Mouse (Mus musculus): ENCODE measurements around the gene R3hdm2. TPM values are rescaled to one million over a fixed set of nuclear protein-coding genes. Genes with fewer than 3 reads are reported as not detected.

Gene R3hdm2
- polyA plus RNA-seq, 1 experiment, result 110 TPM

- DNase-seq (ENCODE audit: low read depth), result peak; percentile 97
- TF ChIP-seq POLR2A (IDR thresholded peaks at IDR 0.05; ENCODE audit: borderline replicate concordance, extremely low read depth, insufficient read depth, insufficient read length, poor library complexity, severe bottlenecking) (no peak), CTCF (IDR thresholded peaks at IDR 0.05; ENCODE audit: borderline replicate concordance, extremely low read depth, insufficient read depth, insufficient read length) (no peak)
Measured at GRCm38 (mm10) chr10:127522088-127522581, 142.0 kb downstream of the R3hdm2 start, which contains the start of gene Shmt2. Gene Shmt2, minus strand, starts transcription at chr10:127522444.

GRCm38 (mm10) chr10:127524646-127525255 is 144.6 kb downstream of the R3hdm2 start:
- peak; percentile 82 for DNase-seq (ENCODE audit: low read depth)
- TF ChIP-seq POLR2A (IDR thresholded peaks at IDR 0.05; ENCODE audit: borderline replicate concordance, extremely low read depth, insufficient read depth, insufficient read length, poor library complexity, severe bottlenecking), result no peak
- TF ChIP-seq CTCF (IDR thresholded peaks at IDR 0.05; ENCODE audit: borderline replicate concordance, extremely low read depth, insufficient read depth, insufficient read length), result no peak

DNA sequence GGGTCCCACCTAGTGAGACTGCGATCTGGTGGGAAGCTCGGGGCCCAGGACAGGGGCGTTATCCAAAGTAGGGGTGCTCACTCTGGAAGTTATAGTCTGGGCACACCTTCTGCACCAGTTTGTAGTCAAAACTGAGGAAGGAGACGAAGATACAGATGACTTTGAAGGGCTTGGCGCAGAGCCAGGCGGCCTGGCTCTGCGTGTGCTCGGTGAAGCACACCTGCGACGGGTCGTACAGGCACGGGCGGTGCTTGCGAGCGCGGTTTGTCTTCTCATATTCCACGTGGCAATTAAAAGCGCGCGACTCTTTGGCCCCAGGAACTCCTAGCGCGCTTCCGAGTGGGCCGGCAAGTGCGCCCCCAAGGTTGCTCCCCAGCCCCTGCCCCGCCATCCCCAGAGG is 145.9 kb downstream of the R3hdm2 start:
- DNase-seq (ENCODE audit: low read depth), result no peak
- TF ChIP-seq POLR2A (IDR thresholded peaks at IDR 0.05; ENCODE audit: borderline replicate concordance, extremely low read depth, insufficient read depth, insufficient read length, poor library complexity, severe bottlenecking) (no peak), CTCF (IDR thresholded peaks at IDR 0.05; ENCODE audit: borderline replicate concordance, extremely low read depth, insufficient read depth, insufficient read length) (no peak)

- no peak for TF ChIP-seq POLR2A (IDR thresholded peaks at IDR 0.05; ENCODE audit: borderline replicate concordance, extremely low read depth, insufficient read depth, insufficient read length, poor library complexity, severe bottlenecking)
- TF ChIP-seq CTCF (IDR thresholded peaks at IDR 0.05; ENCODE audit: borderline replicate concordance, extremely low read depth, insufficient read depth, insufficient read length), result 0 out of 2 replicates have a peak, but pooled peaks have one; percentile 32
- DNase-seq (ENCODE audit: low read depth), result peak; percentile 53
Measured at GRCm38 (mm10) chr10:127526681-127527080, 146.6 kb downstream of the R3hdm2 start.

- TF ChIP-seq POLR2A (IDR thresholded peaks at IDR 0.05; ENCODE audit: borderline replicate concordance, extremely low read depth, insufficient read depth, insufficient read length, poor library complexity, severe bottlenecking) (no peak), CTCF (IDR thresholded peaks at IDR 0.05; ENCODE audit: borderline replicate concordance, extremely low read depth, insufficient read depth, insufficient read length) (no peak)
- peak; percentile 71 for DNase-seq (ENCODE audit: low read depth)
Measured at GRCm38 (mm10) chr10:127527481-127527880, 147.4 kb downstream of the R3hdm2 start.

DNA sequence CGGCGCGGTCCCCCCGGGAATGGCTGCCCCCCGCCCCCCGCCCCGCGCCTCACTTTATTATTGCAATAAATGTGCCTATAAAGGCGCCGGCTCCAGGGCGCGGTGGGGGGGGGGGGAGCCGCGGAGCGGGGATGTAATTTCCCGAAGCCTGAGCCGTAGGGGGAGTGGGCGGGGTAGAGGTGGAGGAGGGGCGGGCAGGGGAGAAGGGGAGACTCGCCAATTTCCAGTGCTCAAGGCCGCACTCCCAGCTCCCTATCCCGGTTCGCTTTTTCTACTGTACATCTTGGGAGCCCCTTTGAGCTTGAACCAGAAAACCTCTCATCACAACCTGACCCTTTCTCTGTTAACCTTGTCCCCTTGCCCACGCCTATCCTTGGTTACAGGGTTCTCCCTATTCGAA is 150.8 kb downstream of the R3hdm2 start:
- DNase-seq (ENCODE audit: low read depth), result no peak
- TF ChIP-seq CTCF (IDR thresholded peaks at IDR 0.05; ENCODE audit: borderline replicate concordance, extremely low read depth, insufficient read depth, insufficient read length) (no peak), POLR2A (IDR thresholded peaks at IDR 0.05; ENCODE audit: borderline replicate concordance, extremely low read depth, insufficient read depth, insufficient read length, poor library complexity, severe bottlenecking) (no peak)

GRCm38 (mm10) chr10:127531548-127531947 is 151.4 kb downstream of the R3hdm2 start:
- no peak for TF ChIP-seq CTCF (IDR thresholded peaks at IDR 0.05; ENCODE audit: borderline replicate concordance, extremely low read depth, insufficient read depth, insufficient read length)
- TF ChIP-seq POLR2A (IDR thresholded peaks at IDR 0.05; ENCODE audit: borderline replicate concordance, extremely low read depth, insufficient read depth, insufficient read length, poor library complexity, severe bottlenecking), result no peak
- peak; percentile 75 for DNase-seq (ENCODE audit: low read depth)

GRCm38 (mm10) chr10:127534036-127534928 is 154.2 kb downstream of the R3hdm2 start, which contains the start of gene Nxph4:
Gene Nxph4, minus strand, starts transcription at chr10:127534559.
- no peak for DNase-seq (ENCODE audit: low read depth)
- TF ChIP-seq POLR2A (IDR thresholded peaks at IDR 0.05; ENCODE audit: borderline replicate concordance, extremely low read depth, insufficient read depth, insufficient read length, poor library complexity, severe bottlenecking), result 0 out of 2 replicates have a peak, but pooled peaks have one; percentile 17
- no peak for TF ChIP-seq CTCF (IDR thresholded peaks at IDR 0.05; ENCODE audit: borderline replicate concordance, extremely low read depth, insufficient read depth, insufficient read length)

- TF ChIP-seq POLR2A (IDR thresholded peaks at IDR 0.05; ENCODE audit: borderline replicate concordance, extremely low read depth, insufficient read depth, insufficient read length, poor library complexity, severe bottlenecking) (no peak), CTCF (IDR thresholded peaks at IDR 0.05; ENCODE audit: borderline replicate concordance, extremely low read depth, insufficient read depth, insufficient read length) (no peak)
- DNase-seq (ENCODE audit: low read depth), result no peak
Measured at GRCm38 (mm10) chr10:127534929-127535384, 154.8 kb downstream of the R3hdm2 start.

GRCm38 (mm10) chr10:127536586-127537314 is 156.6 kb downstream of the R3hdm2 start:
- DNase-seq (ENCODE audit: low read depth), result peak; percentile 89
- TF ChIP-seq POLR2A (IDR thresholded peaks at IDR 0.05; ENCODE audit: borderline replicate concordance, extremely low read depth, insufficient read depth, insufficient read length, poor library complexity, severe bottlenecking), result no peak
- TF ChIP-seq CTCF (IDR thresholded peaks at IDR 0.05; ENCODE audit: borderline replicate concordance, extremely low read depth, insufficient read depth, insufficient read length), result peak; percentile 61; the same call in 1 of the 2 replicates

All from brain, embryonic 14.5 days (tissue).